30 mouse cellular contexts compared by ENCODE assay signal in genomic region chr4:46846396-46846795, GRCm38 (mm10).
DNase-seq lines count a peak whose midpoint lies in the region; ATAC-seq and TF ChIP-seq lines count a peak whose summit lies in the region.
"Had no signal": no experiment of that assay in that cellular context is flagged by ENCODE, and none has a peak within 500 bp of the region (broad histone marks: within the 10 kb centered on the region; RNA-seq: fewer than 3 reads in every experiment).

No protein-coding gene starts in this region.

- H3K27me3 ChIP-seq in midbrain, postnatal 0 days (ENCODE audit: insufficient read depth, low read length), result no peaks in the 10 kb centered on the region
- no peaks in the 10 kb centered on the region for H3K27me3 ChIP-seq in midbrain, embryonic 14.5 days (ENCODE audit: control insufficient read depth, insufficient read depth, low read length)
- no peaks in the 10 kb centered on the region for H3K27me3 ChIP-seq in neural tube, embryonic 15.5 days (replicated peaks)
- H3K27me3 ChIP-seq: heart, embryonic 15.5 days; neural tube, embryonic 12.5 days; Patski; stomach, embryonic 15.5 days had no signal

- no peaks in the 10 kb centered on the region for H3K4me1 ChIP-seq in midbrain, postnatal 0 days (ENCODE audit: insufficient read depth, low read length)
- H3K4me1 ChIP-seq in midbrain, embryonic 14.5 days (ENCODE audit: control insufficient read depth, insufficient read depth, low read length), result peaks cover 2% of the 10 kb centered on the region; the same call in 1 of the 2 replicates
- H3K4me1 ChIP-seq in neural tube, embryonic 15.5 days, result peaks cover 7% of the 10 kb centered on the region
- H3K4me1 ChIP-seq: heart, embryonic 15.5 days; neural tube, embryonic 12.5 days; stomach, embryonic 15.5 days had no signal

- no peak overlapping the region for H3K27ac ChIP-seq in layer of hippocampus, adult 2 months
- H3K27ac ChIP-seq in midbrain, postnatal 0 days (ENCODE audit: low read depth, low read length), result no peak overlapping the region
- no peak overlapping the region for H3K27ac ChIP-seq in midbrain, embryonic 14.5 days (replicated peaks; ENCODE audit: low read depth, low read length)
- H3K27ac ChIP-seq in neural tube, embryonic 15.5 days (replicated peaks), result no peak overlapping the region
- H3K27ac ChIP-seq: forebrain, embryonic 13.5 days; heart, embryonic 10.5 days; heart, embryonic 15.5 days; liver, embryonic 13.5 days; midbrain, embryonic 10.5 days; neural tube, embryonic 12.5 days; stomach, embryonic 15.5 days had no signal

- no peak overlapping the region for H3K4me3 ChIP-seq in layer of hippocampus, adult 2 months
- no peak overlapping the region for H3K4me3 ChIP-seq in midbrain, postnatal 0 days (ENCODE audit: low read depth, low read length)
- no peak overlapping the region for H3K4me3 ChIP-seq in midbrain, embryonic 14.5 days (replicated peaks; ENCODE audit: low read depth, low read length)
- H3K4me3 ChIP-seq in neural tube, embryonic 15.5 days (replicated peaks), result no peak overlapping the region
- H3K4me3 ChIP-seq: forebrain, embryonic 13.5 days; heart, embryonic 10.5 days; heart, embryonic 15.5 days; liver, embryonic 13.5 days; midbrain, embryonic 10.5 days; myocyte; neural tube, embryonic 12.5 days; stomach, embryonic 15.5 days had no signal

- H3K9ac ChIP-seq in midbrain, postnatal 0 days (replicated peaks; ENCODE audit: low read length, poor library complexity, severe bottlenecking), result no peak overlapping the region
- no peak overlapping the region for H3K9ac ChIP-seq in midbrain, embryonic 14.5 days (replicated peaks; ENCODE audit: low read length)
- no peak overlapping the region for H3K9ac ChIP-seq in neural tube, embryonic 15.5 days (replicated peaks)
- H3K9ac ChIP-seq: forebrain, embryonic 13.5 days; heart, embryonic 15.5 days; liver, embryonic 13.5 days; lung, embryonic 14.5 days; neural tube, embryonic 12.5 days; stomach, embryonic 15.5 days had no signal

- H3K36me3 ChIP-seq in midbrain, postnatal 0 days (ENCODE audit: insufficient read depth, low read length), result peaks cover 7% of the 10 kb centered on the region; the same call in 1 of the 2 replicates
- H3K36me3 ChIP-seq in midbrain, embryonic 14.5 days (ENCODE audit: control insufficient read depth, insufficient read depth, low read length), result no peaks in the 10 kb centered on the region
- H3K36me3 ChIP-seq in neural tube, embryonic 15.5 days, result no peaks in the 10 kb centered on the region
- H3K36me3 ChIP-seq: G1E; heart, embryonic 10.5 days; heart, embryonic 15.5 days; liver, embryonic 13.5 days; midbrain, embryonic 10.5 days; neural tube, embryonic 12.5 days; stomach, embryonic 15.5 days had no signal

- 95% methylated on average over 10 of the region's 10 CpGs for WGBS in midbrain, postnatal 0 days
- WGBS in midbrain, embryonic 14.5 days, result 97% methylated on average over 10 of the region's 10 CpGs
- 94% methylated on average over 10 of the region's 10 CpGs for WGBS in neural tube, embryonic 15.5 days

- H3K4me2 ChIP-seq in midbrain, postnatal 0 days (ENCODE audit: low read depth, low read length, poor library complexity, severe bottlenecking), result no peak overlapping the region
- H3K4me2 ChIP-seq in midbrain, embryonic 14.5 days (ENCODE audit: low read length), result no peak overlapping the region
- no peak overlapping the region for H3K4me2 ChIP-seq in neural tube, embryonic 15.5 days
- H3K4me2 ChIP-seq: forebrain, embryonic 13.5 days; heart, embryonic 15.5 days; liver, embryonic 13.5 days; lung, embryonic 14.5 days; neural tube, embryonic 12.5 days; stomach, embryonic 15.5 days had no signal

- DNase-seq in layer of hippocampus, adult 2 months (ENCODE audit: low spot score in 2 of 2), result no peak
- no peak for DNase-seq in layer of hippocampus, adult 9-11 months
- DNase-seq in midbrain, postnatal 0 days (ENCODE audit: low spot score), result no peak
- no peak for DNase-seq in midbrain, embryonic 14.5 days
- peak; percentile 28 for DNase-seq in R1 (ENCODE audit: low read depth, low spot score)
- no peak for DNase-seq in spleen, postnatal 14 days (ENCODE audit: low spot score in 2 of 2)
- DNase-seq: adrenal gland, postnatal 25 days; B cell, adult 2 months; cerebellum, adult 8-10 months; cerebellum, postnatal 36 days; gastrocnemius, postnatal 25 days; heart, adult 11 months; kidney, adult 9 months; kidney, postnatal 14 days; liver, embryonic 13.5 days; lung, embryonic 14.5 days; thymus, adult 18-20 months; thymus, postnatal 25 days had no signal

- no peaks in the 10 kb centered on the region for H3K9me3 ChIP-seq in midbrain, postnatal 0 days (ENCODE audit: low read length)
- no peaks in the 10 kb centered on the region for H3K9me3 ChIP-seq in midbrain, embryonic 14.5 days (ENCODE audit: control insufficient read depth, low read length)
- H3K9me3 ChIP-seq in neural tube, embryonic 15.5 days (replicated peaks), result no peaks in the 10 kb centered on the region
- H3K9me3 ChIP-seq: heart, embryonic 10.5 days; heart, embryonic 15.5 days; stomach, embryonic 15.5 days had no signal

- peak; percentile 52 for TF ChIP-seq CTCF in layer of hippocampus, adult 2 months (conservative IDR thresholded peaks at IDR 0.05)
- TF ChIP-seq CTCF in midbrain, postnatal 0 days (IDR thresholded peaks at IDR 0.05), result peak; percentile 20; the same call in 1 of the 2 replicates

- ATAC-seq in midbrain, postnatal 0 days (ENCODE audit: low FRiP score), result no peak
- ATAC-seq in midbrain, embryonic 14.5 days (ENCODE audit: low FRiP score, low TSS enrichment), result no peak
- ATAC-seq in neural tube, embryonic 15.5 days (ENCODE audit: low FRiP score), result no peak
- ATAC-seq: forebrain, embryonic 13.5 days; intestine, embryonic 16.5 days; midbrain, embryonic 16.5 days; Patski had no signal
